Mouse (Mus musculus) adrenal gland, postnatal 4 days (tissue): Measurements from ENCODE around the gene Rln3. TPM values are rescaled to one million over a fixed set of nuclear protein-coding genes. Genes with fewer than 3 reads are reported as not detected.

Experiments
- DNase-seq, 2 experiments: peaks; one replicate each; pipeline ENCODE4 v3.0.0; 2021 to 2022; ENCODE audit warnings: low spot score in 2 of 2, mixed read lengths in 2 of 2
- total RNA-seq, 2 experiments: library from RNA; stranded (reverse); gene quantifications; 2 replicates each; pipeline ENCODE4 v1.2.3; 2021

The Rln3 gene
- total RNA-seq, 2 experiments from 2014 or later = not detected

GRCm38 (mm10) chr8:84065457-84066072 lies 20.8 kb upstream of the Rln3 start:
- no peak for DNase-seq

DNA sequence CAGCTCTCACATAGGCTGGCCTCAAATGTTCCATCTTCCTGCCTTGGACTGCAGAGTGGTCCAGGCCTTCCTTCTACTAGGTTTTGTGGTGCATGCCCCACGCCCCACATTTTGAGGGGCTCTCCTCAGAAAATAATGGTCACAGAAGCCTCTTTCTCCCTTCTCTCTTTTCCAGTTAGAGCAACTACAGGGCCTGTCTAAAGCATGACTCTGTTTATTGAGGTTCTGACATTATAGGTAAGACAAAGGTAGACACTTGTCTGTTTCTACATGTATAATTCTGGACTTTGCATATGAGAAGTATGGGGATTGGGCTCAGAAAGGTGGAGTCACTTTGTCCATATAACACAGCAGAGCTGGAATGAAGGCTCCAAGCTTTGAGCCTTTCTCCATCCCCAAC lies 20.2 kb upstream of the Rln3 start, which contains the start of gene Gm10643:
TSS of gene Gm10643 (minus strand) at position 101 of the 400 bp plus-strand sequence.
- DNase-seq = no peak

DNA sequence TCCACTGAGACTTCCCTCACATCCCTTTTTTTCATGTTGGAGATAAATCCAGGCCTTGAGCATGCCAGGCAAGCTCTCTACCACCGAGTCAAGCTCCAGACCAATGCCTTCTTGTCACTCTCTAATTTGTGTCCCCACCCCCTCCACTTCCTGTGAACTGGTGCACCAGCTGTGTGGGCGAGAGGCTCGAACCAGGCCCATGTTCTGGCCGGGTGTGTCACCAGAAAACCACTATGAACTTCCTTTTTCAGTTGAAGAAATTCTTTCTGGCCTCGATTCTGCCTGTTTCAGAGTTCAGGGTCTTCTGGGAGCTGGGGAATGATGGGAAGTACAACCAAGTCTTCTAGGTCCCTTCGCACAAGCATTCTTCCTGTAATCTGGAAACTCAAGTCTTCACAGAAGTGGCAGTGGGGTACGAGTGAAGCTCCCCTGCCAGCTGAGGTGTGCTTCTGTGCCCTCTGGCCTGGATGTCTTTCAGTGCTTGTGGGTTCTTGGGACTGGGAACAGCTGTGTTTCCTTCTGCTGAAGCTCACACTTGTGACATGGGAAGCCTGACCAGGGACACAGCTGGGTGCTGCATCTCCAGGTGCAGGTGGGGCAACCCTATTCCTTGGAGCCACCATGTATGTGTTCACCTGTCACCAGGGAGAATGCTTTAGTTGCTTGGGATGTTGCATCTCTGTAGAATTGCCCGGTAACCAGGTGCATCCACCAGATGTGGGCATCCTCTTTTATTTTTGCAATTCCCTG lies 19.2 kb upstream of the Rln3 start:
- no peak for DNase-seq

DNA sequence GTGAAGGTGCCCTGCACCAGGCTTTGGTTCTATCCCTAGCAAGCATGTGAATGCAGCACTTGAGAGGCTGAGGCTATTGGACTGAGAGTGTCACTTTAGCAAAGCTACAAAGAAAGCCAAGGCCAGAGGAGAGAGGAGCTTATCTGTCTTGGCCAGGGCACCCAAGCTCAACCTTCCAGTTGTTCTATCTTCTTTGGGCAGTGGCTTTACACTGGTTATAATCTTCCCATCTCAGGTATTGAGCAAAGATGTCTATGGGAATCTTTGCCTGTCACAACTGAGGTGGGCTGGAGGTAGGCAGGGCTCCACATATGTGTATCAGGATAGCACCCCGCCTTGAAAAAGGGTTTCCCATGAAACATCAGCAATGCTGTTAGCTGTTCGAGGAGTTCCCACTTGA lies 15.4 kb upstream of the Rln3 start:
- DNase-seq = no peak

DNA sequence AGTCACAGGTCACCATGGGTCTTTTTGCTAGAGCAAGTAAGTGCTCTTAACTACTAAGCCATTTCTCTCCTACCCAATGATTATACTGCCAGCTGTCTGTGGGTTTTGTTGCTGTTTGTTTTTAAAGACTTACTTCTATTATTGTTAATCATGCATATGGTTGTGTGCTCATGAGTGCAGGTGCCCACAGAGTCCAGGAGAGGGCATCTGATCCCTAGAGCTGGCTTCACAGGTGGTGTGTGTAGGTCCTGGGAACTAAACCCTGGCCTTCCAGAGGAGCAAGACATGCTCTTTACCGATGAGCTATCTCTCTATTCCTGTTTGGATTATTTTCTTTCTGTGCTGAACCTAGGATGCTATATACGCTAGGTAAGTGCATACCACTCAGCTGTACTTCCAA lies 14.4 kb upstream of the Rln3 start:
- no peak for DNase-seq

GRCm38 (mm10) chr8:84057827-84058226 lies 13.0 kb upstream of the Rln3 start:
- DNase-seq = no peak

DNA sequence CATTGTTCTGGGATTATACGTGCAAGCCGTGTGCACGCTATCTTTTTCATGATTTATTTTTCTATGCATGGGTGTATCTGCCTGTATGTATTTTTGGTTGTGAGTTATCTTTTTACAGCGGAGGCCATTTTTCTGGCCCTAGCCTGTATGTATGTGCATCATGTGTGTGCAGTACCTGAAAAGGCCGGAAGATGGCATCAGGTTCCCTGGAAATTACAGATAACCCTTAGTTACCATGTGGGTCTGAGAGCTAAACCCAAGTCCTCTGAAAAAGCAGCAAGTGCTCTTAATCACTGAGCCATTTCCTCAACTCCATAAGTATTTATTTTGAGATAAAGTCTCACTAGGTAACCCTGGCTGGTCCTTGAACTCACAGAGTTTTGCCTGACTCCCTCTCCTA lies 8.4 kb upstream of the Rln3 start:
- no peak for DNase-seq

- no peak for DNase-seq
These were observed 7.9 kb upstream of the Rln3 start for GRCm38 (mm10) chr8:84052746-84053145.

- DNase-seq = no peak
These were observed 3.4 kb upstream of the Rln3 start for GRCm38 (mm10) chr8:84048171-84048570.

GRCm38 (mm10) chr8:84046505-84046904 lies 1.7 kb upstream of the Rln3 start:
- DNase-seq = no peak

- DNase-seq = no peak
These were observed 697 bp downstream of the Rln3 start for GRCm38 (mm10) chr8:84044103-84044502.

- DNase-seq = no peak
These were observed 1.9 kb downstream of the Rln3 start for GRCm38 (mm10) chr8:84042948-84043342.

- DNase-seq = peak in 1 of 2 experiments; percentile 45
These were observed 2.5 kb downstream of the Rln3 start, which contains the start of gene Il27ra for GRCm38 (mm10) chr8:84042066-84042947. TSS of gene Il27ra (minus strand) at chr8:84042589.

- peak in 1 of 2 experiments; percentile 57 for DNase-seq
These were observed 5.8 kb downstream of the Rln3 start for GRCm38 (mm10) chr8:84039050-84039449.

DNA sequence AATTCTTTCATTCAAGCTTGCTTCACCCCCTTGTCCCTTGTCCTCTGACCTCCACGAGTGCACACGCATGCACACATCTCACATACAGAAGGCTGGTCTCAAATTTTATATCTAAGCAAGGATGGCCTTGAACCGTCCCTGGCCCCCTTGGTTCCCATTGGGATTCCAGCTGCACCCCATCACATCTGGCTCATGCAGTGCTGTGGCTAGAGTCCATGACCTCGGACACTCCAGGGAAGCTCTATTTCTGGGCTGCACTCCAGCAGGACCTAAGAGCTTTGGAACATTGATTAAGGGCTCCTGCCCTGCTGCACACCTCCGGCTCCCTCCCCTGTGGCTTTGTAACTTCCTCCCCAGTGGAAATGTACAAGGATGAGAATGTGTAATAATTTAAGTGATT lies 6.8 kb downstream of the Rln3 start:
- DNase-seq = no peak

- DNase-seq = no peak
These were observed 12.0 kb downstream of the Rln3 start for GRCm38 (mm10) chr8:84032777-84033176.

DNA sequence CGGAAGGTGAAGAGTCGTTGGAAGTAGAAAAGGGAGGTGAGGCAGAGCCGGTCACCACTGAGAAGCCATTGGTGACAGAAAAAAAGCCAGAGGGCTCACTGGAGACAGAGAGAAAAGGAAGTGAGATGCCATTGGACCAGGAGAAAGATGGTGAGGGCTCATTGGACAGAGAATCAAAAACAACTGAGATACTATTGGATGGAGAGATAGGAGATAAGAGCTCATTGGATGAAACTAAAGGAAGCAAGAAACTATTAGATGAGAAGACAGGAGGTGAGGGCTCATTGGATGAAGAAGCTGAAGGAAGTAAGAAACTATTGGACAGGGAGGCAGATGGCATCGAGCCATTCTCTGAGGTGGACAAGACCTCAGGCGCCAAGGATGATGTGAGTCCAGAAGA lies 15.5 kb downstream of the Rln3 start:
- no peak for DNase-seq

DNA sequence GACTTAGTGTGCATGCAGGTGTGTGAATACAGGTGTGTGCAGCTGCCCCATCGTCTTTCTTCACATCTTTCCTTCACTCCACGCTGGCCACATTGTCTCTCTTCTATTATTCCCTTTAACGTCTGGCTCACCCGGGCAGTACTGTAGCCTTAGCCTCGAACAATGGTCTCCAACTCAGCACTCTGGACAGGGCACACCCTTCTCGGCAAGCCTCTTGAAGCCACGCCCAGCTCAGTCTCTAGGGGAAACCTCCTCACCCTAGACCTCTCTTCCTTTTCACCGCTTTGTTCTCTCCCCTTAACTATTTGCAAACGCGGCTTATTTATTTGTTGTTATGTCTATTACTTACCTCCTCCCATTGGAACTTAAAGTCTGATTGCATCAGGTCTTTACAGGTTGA lies 17.4 kb downstream of the Rln3 start:
- no peak for DNase-seq

- DNase-seq = no peak
These were observed 18.9 kb downstream of the Rln3 start for GRCm38 (mm10) chr8:84025863-84026262.

DNA sequence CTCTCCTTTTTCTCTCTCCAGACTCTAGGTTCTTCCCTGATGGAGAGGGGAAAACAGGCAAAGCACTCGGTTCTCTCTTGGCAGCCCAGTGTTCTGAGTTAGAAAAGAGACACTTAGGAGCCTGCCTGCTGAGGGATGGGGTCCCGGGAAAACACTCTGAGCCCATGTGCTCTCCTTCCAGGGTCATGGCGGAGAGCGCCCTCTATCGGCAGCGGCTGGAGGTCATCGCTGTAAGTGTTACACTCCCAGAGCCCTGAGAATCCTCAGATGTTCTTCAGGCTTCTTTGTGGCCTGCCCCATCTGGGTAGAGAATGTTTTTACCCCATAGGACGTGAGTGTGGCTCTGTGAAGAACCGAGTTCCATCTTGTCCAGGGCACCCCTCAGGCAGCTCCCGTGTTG lies 20.6 kb downstream of the Rln3 start:
- DNase-seq = no peak

DNA sequence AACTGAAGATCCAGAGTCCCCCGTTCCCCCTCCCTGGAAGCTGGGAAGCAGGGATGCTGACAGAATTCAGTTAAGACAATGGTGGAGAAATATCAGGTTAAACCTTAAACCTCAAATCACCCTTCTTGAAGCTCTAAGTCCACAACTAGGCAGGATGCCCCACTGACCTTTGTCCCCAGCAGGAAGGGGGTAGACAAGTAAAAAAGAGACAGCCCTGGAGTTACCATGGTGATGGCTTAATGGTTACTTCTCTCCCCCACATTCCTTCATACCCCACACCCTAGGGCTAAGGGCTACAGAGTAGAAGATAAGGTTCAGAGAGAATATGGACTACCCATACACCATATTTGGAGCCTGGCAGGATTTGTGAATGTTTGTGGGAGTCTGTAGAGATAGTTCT lies 21.2 kb downstream of the Rln3 start:
- DNase-seq = no peak

DNA sequence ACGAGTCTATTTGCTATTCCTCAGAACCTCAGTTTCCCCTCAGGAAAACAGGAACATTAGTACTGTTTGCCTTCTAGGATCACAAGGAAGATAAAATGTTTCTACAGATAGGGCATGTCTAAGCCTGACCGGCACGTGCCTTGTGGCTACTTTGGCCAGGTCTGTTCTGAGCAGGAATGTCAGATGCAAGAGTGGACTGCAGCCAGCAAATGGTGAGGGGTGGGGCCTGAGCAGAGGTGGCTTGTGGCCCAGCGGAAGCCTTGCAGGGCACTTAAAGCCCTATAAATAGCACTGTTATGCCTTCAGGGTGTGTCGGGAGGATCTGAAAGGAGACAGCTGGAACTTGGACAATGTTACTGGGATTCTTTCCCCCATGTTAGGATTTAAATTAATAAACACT lies 21.7 kb downstream of the Rln3 start:
- no peak for DNase-seq
